9 mouse cellular contexts compared by ENCODE assay signal in genomic region chr5:74793431-74793830, GRCm38 (mm10).
DNase-seq lines count a peak whose midpoint lies in the region; ATAC-seq lines count a peak whose summit lies in the region.
"Had no signal": no experiment of that assay in that cellular context is flagged by ENCODE, and none has a peak within 500 bp of the region (broad histone marks: within the 10 kb centered on the region; RNA-seq: fewer than 3 reads in every experiment).

No protein-coding gene starts in this region.

- peak overlapping the region; percentile 84 for H3K27ac ChIP-seq in embryonic facial prominence, embryonic 10.5 days (replicated peaks)
- peak overlapping the region; percentile 93; the same call in 1 of the 2 replicates for H3K27ac ChIP-seq in limb, embryonic 13.5 days
- H3K27ac ChIP-seq: liver, embryonic 15.5 days had no signal

- H3K4me1 ChIP-seq in embryonic facial prominence, embryonic 10.5 days: peaks cover 39% of the 10 kb centered on the region
- H3K4me1 ChIP-seq in limb, embryonic 13.5 days: peaks cover 33% of the 10 kb centered on the region

- H3K27me3 ChIP-seq in embryonic facial prominence, embryonic 10.5 days (replicated peaks; ENCODE audit: low read depth, poor library complexity, severe bottlenecking): peaks cover 6% of the 10 kb centered on the region; the same call in 1 of the 2 replicates
- H3K27me3 ChIP-seq in limb, embryonic 13.5 days: no peaks in the 10 kb centered on the region
- H3K27me3 ChIP-seq: liver, embryonic 15.5 days had no signal

- 51% methylated on average over 4 of the region's 4 CpGs for WGBS in embryonic facial prominence, embryonic 10.5 days
- 40% methylated on average over 4 of the region's 4 CpGs for WGBS in limb, embryonic 13.5 days

- H3K36me3 ChIP-seq in embryonic facial prominence, embryonic 10.5 days (replicated peaks): no peaks in the 10 kb centered on the region
- H3K36me3 ChIP-seq in limb, embryonic 13.5 days: no peaks in the 10 kb centered on the region
- H3K36me3 ChIP-seq: liver, embryonic 15.5 days had no signal

- H3K9ac ChIP-seq in limb, embryonic 13.5 days: no peak overlapping the region
- H3K9ac ChIP-seq: liver, embryonic 15.5 days had no signal

- no peak overlapping the region for H3K4me3 ChIP-seq in embryonic facial prominence, embryonic 10.5 days
- H3K4me3 ChIP-seq in limb, embryonic 13.5 days: no peak overlapping the region
- H3K4me3 ChIP-seq: erythroblast, embryonic 14.5 days; liver, embryonic 15.5 days had no signal

- DNase-seq in MN1 (ENCODE audit: low spot score): peak; percentile 25
- no peak for DNase-seq in embryonic facial prominence, embryonic 10.5 days (ENCODE audit: low spot score)
- peak; percentile 37 for DNase-seq in heart, postnatal 4 days
- DNase-seq in frontal cortex, adult 2 months (ENCODE audit: extremely low spot score in 1 of 2, low spot score in 1 of 2): no peak
- no peak for DNase-seq in left cerebral cortex, adult 11 months (ENCODE audit: low spot score)

- ATAC-seq in limb, embryonic 13.5 days (ENCODE audit: low FRiP score, low read depth): no peak
- no peak for ATAC-seq in megakaryocyte, adult 5-6 weeks (ENCODE audit: poor library complexity, severe bottlenecking)

- no peak overlapping the region for H3K4me2 ChIP-seq in limb, embryonic 13.5 days (replicated peaks)
- H3K4me2 ChIP-seq: liver, embryonic 15.5 days had no signal

- H3K9me3 ChIP-seq in embryonic facial prominence, embryonic 10.5 days: no peaks in the 10 kb centered on the region
- H3K9me3 ChIP-seq in limb, embryonic 13.5 days: no peaks in the 10 kb centered on the region
- H3K9me3 ChIP-seq: liver, embryonic 15.5 days had no signal

Comparison
In these comparisons a context has a peak if more than half of its experiments do, and no peak if none do; other contexts are left out.
1. DNase-seq: peak in MN1 (single experiment) and heart, postnatal 4 days (single experiment); none in embryonic facial prominence, embryonic 10.5 days (single experiment), frontal cortex, adult 2 months (0 of 2) and left cerebral cortex, adult 11 months (single experiment).